Mouse (Mus musculus): ENCODE measurements around the gene Retn. TPM values are rescaled to one million over a fixed set of nuclear protein-coding genes. Genes with fewer than 3 reads are reported as not detected.

Gene Retn
- 1 to 10 TPM; 1.3 to 1.7 TPM for total RNA-seq (2021)
- long read RNA-seq, experiment 1: 0 reads
- long read RNA-seq, experiment 2, partial matches to known transcripts: 0 of 1 reads
- long read RNA-seq, experiment 2, other reads (novel, unspliced or antisense): 0 of 1 reads

DNA sequence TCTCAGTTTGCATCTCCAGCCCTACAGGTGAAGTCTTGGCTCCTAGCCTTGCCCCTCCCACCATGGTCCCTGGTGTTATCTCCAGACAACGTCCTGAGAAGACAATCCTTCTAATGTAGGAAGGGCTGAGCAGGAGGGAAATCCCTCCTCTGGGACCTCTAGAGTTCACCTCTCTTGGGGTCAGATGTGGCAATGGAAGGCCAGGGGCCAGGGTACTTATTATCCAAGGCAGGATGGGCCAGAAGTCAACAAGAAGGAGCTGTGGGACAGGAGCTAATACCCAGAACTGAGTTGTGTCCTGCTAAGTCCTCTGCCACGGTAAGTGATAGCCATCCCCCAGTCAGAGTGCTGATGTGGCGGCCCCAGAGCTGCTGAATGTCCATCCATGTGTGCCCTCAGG is at the start of gene Retn:
Gene Retn, plus strand, starts transcription at position 245 of the 400 bp plus-strand sequence.
- no peak for DNase-seq (ENCODE audit: low spot score in 2 of 2)

DNA sequence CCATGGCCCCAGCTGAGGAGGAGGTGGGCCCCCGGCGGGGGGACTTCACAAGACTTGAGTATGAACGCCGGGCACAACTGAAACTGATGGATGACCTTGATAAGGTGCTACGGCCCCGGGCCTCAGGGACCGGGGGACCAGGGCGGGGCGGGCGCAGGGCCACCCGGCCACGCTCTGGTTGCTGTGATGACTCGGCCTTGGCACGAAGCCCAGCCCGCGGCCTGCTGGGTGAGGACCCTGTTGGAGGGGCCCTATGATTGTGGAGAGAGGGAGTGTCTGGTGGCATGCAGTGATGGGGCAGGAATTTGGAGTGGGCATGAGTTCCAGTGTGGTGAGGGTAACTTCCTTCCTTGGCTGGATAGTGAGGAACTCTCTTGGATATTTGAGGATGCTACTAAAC is 49.0 kb upstream of the Retn start:
- DNase-seq (ENCODE audit: low spot score in 2 of 2): no peak

DNA sequence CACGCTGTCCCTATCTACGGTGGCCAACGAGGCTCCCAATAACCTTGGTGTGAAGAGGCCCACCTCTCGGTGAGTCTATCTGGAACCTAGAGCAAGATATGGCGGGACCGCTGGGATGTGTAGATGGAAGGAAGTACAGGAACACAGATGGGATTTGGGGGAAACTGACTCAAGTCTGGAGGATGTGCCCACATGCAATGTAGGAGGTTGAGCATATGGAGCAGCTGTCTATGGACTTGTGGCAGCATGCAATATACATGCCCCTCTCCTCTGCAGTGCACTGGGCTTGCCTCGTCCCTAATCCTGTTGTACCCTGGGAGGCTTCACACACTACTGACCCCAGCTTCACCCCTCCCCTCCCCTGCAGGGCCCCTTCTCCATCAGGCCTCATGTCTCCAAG is 47.7 kb upstream of the Retn start:
- DNase-seq (ENCODE audit: low spot score in 2 of 2): no peak

DNA sequence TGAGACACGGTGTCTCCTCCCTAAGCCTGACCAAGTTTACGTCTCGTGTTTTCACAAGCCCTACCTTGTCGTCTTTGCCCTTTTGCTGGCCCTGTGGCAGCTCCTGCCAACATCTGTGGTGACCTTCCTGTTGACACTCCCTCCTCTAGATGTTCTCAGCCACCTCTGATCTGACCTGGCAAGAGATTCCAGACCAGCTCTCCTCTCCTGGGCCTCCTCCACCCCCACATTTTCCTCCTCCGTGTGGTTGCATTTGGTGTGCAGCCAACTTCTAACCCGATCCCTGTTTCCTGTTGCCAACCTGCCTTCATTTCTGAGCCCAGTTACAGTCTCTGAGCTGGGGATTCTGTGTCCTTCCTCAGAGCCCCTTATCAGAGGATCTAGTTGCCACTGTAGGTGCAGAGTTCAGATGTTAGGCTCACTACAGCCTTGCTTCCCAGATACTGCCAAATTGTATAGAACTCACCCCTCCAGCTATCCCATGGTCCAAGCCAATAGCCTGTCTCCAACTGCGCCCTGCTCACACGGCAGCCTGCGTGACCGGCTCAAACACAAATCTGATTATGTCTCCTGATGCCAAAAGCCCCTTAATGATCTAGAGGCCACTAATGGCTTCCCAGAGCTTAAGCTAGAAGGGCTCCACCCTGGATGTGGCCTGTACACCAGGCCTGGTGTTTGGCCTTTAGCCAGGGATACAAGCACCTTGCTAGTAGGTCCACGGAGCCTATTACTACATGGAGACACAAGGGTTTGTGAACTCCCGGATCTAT is 46.3 kb upstream of the Retn start:
- no peak for DNase-seq (ENCODE audit: low spot score in 2 of 2)

DNA sequence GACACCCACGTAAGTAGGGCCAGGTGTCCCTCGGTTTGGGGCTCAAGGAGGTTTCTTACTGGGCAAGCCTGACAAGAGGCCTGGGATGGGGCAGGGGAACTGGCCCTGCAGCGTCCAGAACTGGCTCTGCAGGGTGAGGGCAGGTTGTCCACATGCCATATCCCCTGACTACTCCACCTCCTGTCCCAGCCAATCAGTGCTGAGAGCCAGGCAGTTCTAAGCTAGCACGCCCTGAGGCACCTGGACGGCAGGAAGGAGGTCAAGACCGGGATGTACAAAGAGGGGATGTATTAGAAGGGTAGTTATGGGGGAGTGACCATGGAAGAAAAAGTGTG is 45.8 kb upstream of the Retn start:
- DNase-seq (ENCODE audit: low spot score in 2 of 2): no peak

DNA sequence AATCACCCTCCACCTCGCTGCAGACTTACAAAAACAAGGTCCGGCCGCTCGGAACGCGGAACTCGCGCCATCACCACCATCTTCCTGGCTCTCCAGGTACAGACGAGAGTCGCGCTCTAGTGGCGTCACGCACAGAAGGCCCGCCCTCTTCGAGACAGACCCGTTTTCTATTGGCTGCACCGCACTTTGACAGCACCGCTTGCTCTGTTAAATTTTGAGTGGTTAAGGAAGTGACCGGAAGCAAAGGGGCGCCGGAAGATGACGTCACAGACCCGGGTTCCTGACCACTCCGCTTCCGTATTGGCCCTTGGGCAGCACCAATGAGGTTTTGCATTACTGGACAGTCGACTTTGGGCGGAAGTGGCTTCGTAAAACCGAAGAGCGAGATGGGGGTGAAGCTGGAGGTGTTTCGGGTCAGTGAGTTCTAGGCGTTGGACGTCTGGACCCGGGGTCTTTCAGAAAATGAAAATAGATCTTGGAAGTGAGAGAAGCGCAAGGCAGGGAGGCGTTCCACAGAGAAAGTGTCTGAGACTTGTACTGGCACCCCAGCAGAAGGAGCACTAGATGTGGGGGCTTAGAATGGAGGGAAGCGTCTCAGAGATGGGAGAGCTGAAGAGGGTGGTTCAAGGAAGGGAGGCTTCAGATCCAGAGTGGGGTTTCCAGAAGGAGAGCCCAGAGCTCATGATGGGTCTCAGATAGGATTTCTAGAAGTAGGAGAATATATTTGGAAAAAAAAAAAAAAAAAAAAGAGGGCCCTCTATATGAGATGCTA is 34.2 kb upstream of the Retn start, which contains the start of the genes Xab2 and Pet100:
Gene Xab2, minus strand, starts transcription at position 118 of the 772 bp plus-strand sequence.
Gene Pet100, plus strand, starts transcription at position 350 of the 772 bp plus-strand sequence.
- DNase-seq (ENCODE audit: low spot score in 2 of 2): peak; percentile 78 to 95

DNA sequence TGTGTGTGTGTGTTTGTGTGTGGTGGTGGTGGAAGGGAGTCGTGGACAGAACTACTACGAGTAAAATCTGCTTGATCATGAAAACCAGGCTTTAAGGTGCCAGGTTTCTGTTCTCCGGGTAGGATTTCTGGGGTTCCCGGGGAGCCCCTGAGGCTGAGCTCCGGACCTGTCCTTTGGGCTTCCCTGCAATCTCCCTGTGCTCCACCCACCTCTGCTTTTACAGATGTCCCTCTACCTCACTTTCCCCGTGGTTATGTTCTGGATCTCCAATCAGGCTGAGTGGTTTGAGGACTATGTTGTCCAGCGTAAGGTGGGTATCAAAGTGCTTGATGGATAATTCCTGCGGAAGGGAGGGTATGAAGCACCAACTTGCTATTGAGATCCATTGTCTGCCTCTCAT is 33.5 kb upstream of the Retn start:
- DNase-seq (ENCODE audit: low spot score in 2 of 2): no peak

DNA sequence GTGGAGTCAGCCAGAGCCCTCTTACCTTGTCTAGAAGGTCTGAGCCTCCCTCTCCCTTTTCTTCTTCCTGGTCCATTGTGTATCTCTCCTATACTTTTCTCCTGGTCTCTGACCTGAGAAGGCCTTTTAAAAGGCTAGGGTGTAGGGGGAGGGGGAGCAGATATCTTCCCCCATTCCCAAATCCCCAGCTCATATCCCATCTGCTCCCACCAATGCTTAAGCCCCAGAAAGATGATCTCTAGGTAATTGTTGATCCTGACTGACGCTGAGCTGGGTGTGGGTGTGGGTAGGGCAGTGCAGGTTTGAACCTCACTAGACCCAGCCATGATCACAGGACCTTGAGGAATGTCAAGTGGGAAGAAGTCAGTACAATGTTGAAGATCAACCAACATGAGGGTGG is 30.1 kb upstream of the Retn start, which contains the start of gene Pcp2:
Gene Pcp2, minus strand, starts transcription at position 101 of the 400 bp plus-strand sequence.
- DNase-seq (ENCODE audit: low spot score in 2 of 2): no peak

DNA sequence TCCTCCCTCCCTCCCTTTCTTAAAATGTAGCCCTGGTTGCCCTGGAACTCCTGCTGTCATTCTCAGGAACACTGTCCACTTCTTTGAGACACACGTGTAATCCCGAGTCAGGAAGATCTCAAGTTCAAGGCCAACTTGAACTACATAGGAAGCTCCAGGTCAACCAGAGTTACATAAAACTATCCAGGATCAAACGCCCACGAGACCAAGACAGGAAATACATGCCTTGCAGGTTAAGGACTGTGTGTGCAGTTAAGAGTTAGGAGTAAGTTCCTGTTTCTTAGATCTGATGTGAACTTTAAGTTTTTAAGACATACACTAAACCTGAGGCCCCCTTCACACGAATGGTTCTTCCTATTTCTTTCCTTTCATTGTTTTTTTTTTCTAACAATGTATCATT is 28.6 kb upstream of the Retn start:
- DNase-seq (ENCODE audit: low spot score in 2 of 2): no peak

DNA sequence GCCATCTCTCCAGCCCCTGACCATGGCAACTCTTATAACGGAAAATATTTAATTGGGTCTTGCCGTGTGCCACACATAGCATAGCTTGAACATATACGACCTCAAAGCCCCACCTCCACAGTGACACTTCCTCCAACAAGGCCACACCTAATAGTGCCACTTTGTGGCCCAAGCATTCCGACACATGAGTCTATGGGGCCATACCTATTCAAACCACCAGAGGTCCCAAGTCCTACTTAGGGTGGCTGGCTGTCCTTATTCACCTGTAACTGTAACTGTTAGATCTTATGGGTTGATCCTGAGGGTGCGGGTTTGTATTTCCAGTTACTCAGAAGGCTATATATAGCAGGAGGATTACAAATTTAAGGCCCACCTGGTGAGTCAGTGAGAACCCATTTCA is 27.6 kb upstream of the Retn start:
- no peak for DNase-seq (ENCODE audit: low spot score in 2 of 2)

DNA sequence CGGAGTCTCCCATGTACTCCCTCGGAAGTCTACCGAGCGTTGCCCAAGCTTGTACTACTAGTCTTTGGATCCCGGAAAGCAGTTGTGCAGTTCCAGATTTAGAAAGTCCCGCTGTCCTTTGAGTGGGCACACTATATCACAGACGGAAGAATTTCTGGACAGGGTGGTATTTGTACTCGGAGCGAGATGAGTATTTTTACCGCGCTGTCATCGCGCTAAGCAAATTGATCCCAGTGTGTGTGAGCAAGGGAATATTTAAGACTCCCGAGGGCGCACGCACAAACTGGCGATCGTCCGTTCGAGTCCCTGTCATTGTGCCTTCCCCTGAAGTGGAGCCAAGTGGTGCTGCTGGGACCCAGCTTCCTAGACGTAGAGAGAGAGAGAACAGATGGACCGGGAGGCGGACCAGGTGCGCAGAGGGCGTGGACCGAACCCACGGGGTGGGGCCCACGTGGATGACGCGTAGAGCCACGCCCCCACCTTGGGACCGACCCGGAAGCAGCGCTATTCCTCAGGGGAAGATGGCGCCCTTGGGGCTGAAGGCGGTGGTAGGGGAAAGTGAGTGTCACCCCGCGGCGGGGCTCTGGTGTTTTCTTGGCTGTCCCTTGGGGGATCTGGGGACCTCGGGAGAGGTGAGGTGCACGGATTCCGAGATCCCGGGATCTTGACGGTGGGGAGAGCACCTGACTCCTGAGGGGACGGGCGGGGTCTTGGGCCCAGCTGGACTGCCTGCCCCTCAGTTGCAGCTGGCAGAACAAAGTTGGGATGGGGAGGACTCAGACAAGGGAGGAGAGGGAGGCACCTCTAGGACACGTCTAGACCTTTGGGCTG is 24.7 kb upstream of the Retn start, which contains the start of gene Stxbp2:
Gene Stxbp2, plus strand, starts transcription at position 309 of the 831 bp plus-strand sequence.
- DNase-seq (ENCODE audit: low spot score in 2 of 2): peak; percentile 41 to 50

DNA sequence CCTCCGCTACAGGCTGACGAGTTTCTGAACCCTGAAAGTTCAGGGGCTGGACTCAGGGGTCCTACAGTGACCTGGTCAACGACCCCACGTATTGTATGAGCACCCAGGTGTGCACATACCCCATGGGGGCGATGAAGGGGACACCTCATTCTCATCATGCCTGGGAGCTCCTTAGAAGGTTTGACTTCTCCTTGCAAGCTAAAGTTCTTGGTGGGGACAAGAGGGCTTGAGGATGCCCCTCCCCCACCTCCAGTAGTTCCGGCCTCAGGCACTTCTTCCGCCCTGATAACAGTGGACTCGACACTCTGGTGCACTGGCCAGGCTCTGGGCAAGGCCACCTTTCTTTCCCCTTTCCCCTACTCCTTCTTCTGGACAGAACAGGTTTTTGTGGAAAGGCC is 24.1 kb upstream of the Retn start:
- no peak for DNase-seq (ENCODE audit: low spot score in 2 of 2)

DNA sequence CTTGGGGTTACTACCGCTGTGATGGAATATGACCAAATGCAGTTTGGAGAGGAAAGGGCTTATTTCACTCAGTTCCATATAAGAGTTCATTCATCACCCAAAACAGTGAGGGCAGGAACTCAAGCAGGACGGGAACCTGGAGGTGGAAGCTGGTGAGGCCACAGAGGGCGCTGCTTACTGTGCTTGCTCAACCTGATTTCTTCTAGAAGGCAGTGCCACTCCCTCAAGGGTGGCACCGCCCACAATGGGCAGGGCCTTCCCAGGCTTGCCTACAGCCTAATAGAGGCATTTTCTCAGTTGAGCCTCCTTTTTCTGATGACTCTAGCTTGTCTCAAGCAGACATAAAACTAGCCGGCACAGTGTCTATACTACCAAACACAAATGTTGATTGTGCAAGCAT is 9.8 kb upstream of the Retn start:
- DNase-seq (ENCODE audit: low spot score in 2 of 2): no peak

DNA sequence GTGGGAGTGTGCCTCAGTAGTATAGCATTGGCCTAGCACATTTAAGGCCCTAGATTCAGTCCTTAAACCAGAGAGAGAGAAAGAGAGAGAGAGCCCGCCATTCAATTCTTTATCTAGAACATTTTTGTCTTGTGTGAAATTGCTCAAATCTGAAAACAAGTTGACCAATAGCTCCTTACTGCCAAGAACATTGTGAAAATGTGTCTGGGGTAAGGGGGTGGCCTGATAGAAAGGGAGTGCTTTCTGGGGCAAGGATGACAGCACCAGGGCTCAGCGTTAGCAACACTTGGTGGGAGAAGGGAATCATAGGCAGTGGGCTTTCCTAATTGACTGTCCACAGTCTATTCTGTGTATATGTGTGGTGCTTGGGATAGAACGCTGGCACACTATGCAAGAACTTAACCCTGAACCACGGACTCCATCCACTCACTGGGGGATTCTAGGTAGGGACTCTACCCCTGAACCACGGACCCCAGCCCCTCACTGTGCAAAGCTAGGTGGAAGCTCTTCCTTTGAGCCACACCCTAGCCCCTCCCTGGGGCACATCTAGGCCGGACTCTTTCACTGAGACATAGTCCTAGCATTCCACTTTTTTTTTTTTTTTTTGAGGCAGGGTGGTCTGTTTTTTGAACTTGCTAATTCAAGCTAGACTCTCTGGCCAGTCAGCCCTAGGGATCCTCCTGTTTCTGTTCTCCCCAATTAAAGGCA is 8.6 kb upstream of the Retn start:
- no peak for DNase-seq (ENCODE audit: low spot score in 2 of 2)

DNA sequence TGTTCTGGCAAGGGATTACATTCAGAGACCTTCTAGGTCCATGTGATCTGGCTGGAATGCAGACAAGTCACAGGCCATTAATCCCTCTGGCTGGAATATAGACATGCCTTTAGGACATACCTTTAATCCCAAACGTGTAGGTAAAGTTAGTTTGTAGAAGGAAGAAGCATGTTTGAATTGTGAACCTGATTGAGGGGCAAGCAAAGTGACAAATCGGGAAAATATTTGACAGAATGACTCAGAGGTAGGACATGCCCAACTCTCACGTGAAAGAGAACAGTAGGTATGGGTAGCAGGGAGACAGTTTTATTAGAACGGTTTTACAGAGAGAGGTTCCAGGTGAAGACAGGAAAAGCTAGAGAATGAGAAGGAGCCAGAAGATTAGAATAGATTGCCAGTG is 8.0 kb upstream of the Retn start:
- no peak for DNase-seq (ENCODE audit: low spot score in 2 of 2)

DNA sequence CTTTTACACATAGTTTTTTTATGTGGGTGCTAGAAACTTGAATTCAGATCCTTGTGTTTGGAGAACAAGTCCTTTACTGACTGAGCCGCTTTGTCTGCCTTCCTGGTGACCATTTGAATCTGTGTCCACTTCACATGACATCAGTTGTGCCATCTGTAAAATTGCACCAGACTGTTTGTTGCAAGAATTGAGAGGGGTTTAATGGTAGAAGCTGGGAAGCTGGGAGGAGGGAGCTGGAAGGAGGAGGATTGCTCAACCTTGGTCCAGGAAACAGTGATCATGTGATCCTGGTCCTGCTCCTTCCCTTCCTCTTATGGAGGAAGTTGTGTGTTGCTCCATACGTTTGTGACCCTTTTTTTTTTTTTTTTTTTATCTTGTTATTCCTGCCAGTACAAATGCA is 7.3 kb upstream of the Retn start:
- no peak for DNase-seq (ENCODE audit: low spot score in 2 of 2)

DNA sequence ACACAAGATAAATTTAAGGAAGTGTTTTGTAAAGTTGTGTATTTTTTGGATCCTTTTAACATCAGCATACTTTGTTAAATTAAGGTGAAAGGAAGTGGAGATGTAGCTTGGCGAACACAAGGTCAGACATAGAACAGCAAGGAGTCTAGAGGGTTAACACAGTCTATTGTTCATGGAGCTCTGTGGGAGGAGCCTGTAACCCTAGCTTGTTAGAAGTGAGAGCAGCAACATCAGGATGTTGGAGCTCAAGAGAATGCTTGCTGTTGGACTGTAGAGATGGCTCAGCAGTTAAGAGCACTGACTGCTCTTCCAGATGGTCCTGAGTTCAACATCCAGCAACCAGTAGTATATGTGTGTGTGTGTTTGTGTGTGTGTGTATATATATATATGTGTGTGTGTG is 6.6 kb upstream of the Retn start:
- no peak for DNase-seq (ENCODE audit: low spot score in 2 of 2)

DNA sequence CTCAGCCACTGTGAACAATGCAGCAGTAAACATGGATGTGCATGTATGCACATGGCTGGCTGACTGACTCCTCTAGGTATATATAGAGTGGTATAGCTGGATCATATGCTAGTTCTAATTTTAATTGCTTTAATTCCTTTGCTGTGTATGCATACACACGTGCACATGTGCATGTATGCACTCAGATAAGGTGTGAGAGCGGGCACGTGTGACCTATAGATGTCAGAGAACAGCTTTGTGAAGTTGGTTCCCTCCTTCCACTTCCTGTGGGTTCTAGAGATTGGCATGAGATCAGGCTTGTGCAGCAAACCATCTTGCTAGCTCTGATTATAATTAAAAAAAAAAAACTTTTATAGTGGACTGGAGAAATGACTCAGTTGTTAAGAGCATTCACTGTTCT is 2.7 kb upstream of the Retn start:
- DNase-seq (ENCODE audit: low spot score in 2 of 2): no peak

DNA sequence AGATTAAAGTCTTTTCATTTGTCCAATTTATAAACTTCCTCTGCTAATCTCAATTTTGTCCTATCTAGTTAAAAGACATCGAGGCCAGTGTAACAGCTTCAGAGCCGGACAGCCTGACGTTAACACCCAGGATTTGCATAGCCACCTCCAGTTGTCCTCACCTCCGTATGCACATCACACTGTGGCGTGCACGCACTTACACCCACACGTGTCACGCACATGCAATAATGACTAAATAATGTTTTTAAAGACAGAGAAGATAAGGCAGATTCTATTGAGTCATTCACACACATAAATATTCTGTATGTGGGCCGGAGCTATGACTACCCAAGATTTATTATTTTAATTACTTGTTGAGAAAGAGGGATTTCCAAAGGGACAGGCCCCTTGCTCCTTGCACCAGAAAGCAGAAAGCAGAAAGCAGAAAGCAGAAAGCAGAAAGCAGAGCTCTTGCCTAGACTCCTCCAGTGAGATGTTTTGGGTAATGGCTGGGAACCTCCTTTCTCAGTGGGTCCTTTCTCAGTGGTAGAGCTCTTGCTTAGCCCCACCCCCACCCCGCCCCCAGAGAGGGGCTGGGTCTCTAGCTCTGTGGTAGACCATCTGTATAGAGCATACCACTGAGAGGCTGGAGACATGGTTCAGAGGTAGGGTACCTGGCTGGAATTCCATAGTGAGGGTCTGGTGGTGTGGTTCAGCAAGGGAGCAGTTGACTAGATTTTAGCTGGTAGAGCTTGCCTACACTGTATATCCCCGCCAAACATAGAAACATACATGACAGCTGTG is 653 bp upstream of the Retn start:
- DNase-seq (ENCODE audit: low spot score in 2 of 2): no peak
